Mouse (Mus musculus): ENCODE data around the gene Ctcfl.

The Ctcfl gene

GRCm38 (mm10) chr2:173084871-173085270 lies 34.5 kb downstream of the Ctcfl start:
- in situ Hi-C loops (cut with MboI; ENCODE audit: low sequenced_read_pairs), result loop anchor here (10.0 kb wide), 2 partner anchors 250 to 610 kb away; partner anchors contain the start of gene Fam209

DNA sequence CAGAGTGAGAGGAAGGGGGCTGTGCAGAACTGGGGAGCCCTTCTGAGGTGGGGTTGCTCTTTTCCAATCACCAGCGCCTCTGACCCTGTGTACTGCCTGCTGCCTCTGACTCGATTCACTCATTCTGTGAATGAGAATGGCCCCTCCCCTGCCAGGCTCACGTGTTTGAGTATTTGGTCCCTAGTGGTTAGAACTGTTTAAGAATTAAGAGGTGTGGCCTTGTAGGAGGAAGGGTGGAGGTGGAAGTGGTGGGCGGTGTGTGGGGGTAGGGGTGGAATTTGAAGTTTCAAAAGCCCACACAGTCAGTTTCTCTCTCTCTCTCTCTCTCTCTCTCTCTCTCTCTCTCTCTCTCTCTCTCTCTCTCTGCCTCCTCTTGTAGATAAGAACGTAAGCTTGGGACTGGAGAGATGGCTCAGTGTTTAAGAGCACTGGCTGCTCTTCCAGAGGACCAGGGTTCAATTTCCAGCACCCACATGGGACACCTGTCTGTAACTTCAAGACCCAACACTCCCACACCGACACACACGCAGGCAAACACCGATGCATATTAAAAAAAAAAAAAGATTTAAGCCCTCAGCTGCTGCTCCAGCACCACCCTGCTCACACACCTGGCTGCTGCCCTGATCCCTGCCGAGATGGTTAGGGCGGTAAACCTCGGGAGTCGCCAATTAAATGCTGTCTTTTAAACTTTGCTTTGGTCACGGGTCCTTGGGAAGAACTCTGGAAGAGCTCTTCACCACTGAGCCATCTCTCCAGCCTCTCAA lies 35.4 kb downstream of the Ctcfl start:
- in situ Hi-C loops (cut with MboI; ENCODE audit: low sequenced_read_pairs), result loop anchor here (10.0 kb wide), 2 partner anchors 249 to 609 kb away; partner anchors contain the start of gene Fam209

DNA sequence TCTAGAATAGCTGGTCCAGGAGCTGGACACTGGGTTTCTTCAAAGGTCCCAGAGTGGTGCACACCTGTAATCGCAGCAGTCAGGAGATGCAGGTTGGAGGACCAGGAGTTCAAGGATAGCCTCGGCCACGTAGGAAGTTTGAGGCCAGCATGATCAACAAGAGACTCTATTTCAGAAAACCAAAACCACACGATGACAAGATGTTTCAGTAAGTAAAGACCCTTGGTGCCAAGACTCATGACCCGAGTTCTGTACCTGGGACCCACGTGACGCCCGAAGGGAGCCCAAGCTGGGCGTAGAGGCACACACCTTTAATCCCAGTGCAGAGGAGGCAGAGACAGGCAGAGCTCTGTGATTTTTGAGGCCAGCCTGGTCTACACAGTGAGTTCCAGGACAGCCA lies 36.2 kb downstream of the Ctcfl start:
- in situ Hi-C loops (cut with MboI; ENCODE audit: low sequenced_read_pairs), result loop anchor here (10.0 kb wide), 2 partner anchors 248 to 608 kb away; partner anchors contain the start of gene Fam209

GRCm38 (mm10) chr2:173082706-173083105 lies 36.6 kb downstream of the Ctcfl start:
- in situ Hi-C loops (cut with MboI; ENCODE audit: low sequenced_read_pairs), result loop anchor here (10.0 kb wide), 2 partner anchors 248 to 608 kb away; partner anchors contain the start of gene Fam209

GRCm38 (mm10) chr2:173080785-173081241 lies 38.5 kb downstream of the Ctcfl start:
- in situ Hi-C loops (cut with MboI; ENCODE audit: low sequenced_read_pairs), result loop anchor here (10.0 kb wide), 2 partner anchors 246 to 606 kb away; partner anchors contain the start of gene Fam209

GRCm38 (mm10) chr2:173079766-173080549 lies 39.4 kb downstream of the Ctcfl start:
- in situ Hi-C loops (cut with MboI; ENCODE audit: low sequenced_read_pairs), result loop anchor here (5.0 to 10.0 kb wide), 3 partner anchors 78 to 605 kb away; partner anchors contain the start of genes Fam209 and Rae1

- in situ Hi-C loops (cut with MboI; ENCODE audit: low sequenced_read_pairs), result loop anchor here (5.0 kb wide), 1 partner anchor 75 kb away; the partner anchor contains the start of gene Rae1
Observed at GRCm38 (mm10) chr2:173076921-173077320, 42.4 kb downstream of the Ctcfl start.

- in situ Hi-C loops (cut with MboI; ENCODE audit: low sequenced_read_pairs), result no loop called here
Observed at GRCm38 (mm10) chr2:173073666-173074065, 45.7 kb downstream of the Ctcfl start.

DNA sequence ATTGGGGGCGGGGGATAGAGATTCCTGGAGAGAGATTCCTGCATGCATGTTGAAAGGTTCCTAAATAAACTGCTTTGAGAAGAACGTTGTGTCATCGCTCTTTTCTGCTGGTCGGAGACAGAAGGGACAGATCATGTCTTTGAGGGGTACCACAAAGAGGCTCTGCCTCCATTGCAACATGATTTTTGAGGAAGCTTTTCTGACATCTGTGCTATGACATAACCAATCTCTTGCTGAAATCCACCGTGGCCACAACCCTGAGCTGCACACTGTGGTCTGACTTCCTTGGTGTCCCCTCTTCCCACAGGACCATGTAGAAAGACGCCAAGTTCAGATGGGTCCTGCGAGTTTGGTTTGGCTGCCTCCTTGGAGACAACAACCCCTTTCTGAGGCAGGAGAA lies 46.4 kb downstream of the Ctcfl start:
- in situ Hi-C loops (cut with MboI; ENCODE audit: low sequenced_read_pairs), result no loop called here

- in situ Hi-C loops (cut with MboI; ENCODE audit: low sequenced_read_pairs), result no loop called here
Observed at GRCm38 (mm10) chr2:173064864-173065263, 54.5 kb downstream of the Ctcfl start.

GRCm38 (mm10) chr2:173063219-173063618 lies 56.1 kb downstream of the Ctcfl start:
- in situ Hi-C loops (cut with MboI; ENCODE audit: low sequenced_read_pairs), result no loop called here

DNA sequence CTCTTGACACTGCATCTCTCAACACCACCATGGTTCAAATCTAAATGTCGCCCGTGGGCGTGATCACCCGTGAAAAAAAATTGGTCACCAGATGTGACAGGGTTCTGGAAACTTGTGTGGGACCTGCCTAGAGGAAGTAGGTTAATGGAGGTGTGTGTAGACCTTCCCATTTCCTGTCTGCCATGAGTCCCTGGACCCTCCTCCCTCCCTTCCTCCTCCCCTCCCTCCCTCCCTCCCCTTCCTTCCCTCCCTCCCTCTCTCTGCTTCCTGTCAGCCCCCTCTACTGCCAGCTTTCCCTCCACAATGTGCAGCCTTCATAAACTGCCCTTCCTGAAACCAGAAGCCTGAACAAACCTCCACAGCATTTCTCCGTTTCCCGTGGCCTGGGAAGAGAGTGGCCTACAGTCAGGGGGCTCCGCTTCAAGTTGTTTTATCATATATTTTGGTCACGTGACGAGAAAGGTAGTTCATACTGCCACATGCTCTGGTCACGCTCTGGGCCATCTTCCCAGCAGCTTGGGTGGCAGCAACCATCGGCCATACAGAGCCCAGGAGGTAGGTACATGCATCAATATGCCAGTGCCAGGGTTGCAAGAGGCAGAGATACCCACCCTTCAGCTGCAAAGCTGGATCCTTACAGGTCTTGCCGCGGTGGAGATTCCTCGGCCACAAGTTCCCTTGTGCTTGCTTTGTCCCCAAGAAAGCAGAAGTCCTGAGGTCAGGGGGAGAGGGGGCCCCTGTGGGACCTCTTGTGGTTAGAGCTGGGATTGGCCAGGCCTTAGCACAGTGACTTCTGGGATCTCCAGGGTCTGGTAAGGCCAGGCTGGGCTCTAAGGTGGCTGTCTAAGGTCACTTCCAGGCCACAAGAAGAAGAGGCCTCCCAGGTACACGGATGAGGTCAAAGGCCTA lies 57.6 kb downstream of the Ctcfl start:
- in situ Hi-C loops (cut with MboI; ENCODE audit: low sequenced_read_pairs), result no loop called here

- in situ Hi-C loops (cut with MboI; ENCODE audit: low sequenced_read_pairs), result no loop called here
Observed at GRCm38 (mm10) chr2:173060450-173060849, 58.9 kb downstream of the Ctcfl start.

- in situ Hi-C loops (cut with MboI; ENCODE audit: low sequenced_read_pairs), result no loop called here
Observed at GRCm38 (mm10) chr2:173058263-173058662, 61.1 kb downstream of the Ctcfl start.

DNA sequence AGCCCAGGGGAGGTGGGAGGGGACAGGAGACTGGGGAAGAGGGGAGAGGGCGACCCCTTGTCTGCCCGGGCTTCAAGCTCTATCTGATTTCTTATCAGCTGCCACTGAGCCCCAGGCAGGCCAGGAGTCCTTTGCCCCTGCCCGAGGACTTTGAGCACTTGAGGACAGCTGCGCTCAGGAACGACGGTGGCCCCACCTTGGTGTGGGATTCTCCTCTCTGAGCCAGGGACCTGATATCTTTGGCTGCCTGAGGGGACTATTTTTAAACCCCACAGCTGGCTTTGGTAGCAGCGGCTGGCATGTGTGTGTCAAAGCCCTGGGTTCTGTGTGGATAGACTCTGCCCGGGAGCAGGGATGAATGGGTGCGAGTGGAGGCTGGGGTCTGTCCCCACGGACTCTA lies 61.7 kb downstream of the Ctcfl start:
- in situ Hi-C loops (cut with MboI; ENCODE audit: low sequenced_read_pairs), result no loop called here

DNA sequence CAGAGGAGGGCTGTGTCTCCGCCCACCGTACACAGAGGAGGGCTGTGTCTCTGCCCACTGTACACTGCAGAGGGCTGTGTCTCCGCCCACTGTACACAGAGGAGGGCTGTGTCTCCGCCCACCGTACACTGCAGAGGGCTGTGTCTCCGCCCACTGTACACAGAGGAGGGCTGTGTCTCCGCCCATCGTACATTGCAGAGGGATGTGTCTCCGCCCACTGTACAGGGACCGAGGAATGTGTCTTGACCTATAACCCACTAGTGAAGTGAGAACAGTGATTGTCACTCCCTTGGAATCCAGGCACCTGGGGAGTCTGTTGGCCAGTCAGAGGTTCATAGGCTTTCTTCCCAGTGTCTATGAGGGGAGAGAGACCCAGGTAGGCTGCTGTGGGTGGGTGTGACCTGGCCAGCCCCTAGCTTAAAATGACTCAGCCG lies 62.4 kb downstream of the Ctcfl start:
- in situ Hi-C loops (cut with MboI; ENCODE audit: low sequenced_read_pairs), result no loop called here

- in situ Hi-C loops (cut with MboI; ENCODE audit: low sequenced_read_pairs), result no loop called here
Observed at GRCm38 (mm10) chr2:173056303-173056881, 62.9 kb downstream of the Ctcfl start.

DNA sequence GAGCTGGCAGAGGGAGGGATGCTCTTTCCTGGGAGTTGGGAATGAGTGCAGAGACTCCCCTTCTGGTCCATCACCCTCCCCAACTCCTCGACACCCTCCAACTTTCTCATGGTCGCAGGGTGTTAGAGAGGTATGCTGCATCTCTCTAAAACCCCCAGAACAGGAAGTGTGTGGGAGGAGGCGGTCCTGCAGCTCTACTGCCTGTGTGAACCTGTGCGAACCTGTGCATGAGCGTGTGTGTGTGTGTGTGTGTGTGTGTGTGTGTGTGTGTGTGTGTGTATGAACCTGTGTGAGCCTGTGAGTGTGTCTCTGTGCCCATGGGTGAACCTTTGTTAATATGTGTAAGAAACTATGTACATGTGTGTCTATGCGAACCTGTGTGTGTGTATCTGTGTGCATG lies 65.5 kb downstream of the Ctcfl start:
- in situ Hi-C loops (cut with MboI; ENCODE audit: low sequenced_read_pairs), result no loop called here

GRCm38 (mm10) chr2:173052881-173053280 lies 66.4 kb downstream of the Ctcfl start:
- in situ Hi-C loops (cut with MboI; ENCODE audit: low sequenced_read_pairs), result no loop called here

Measured in CH12F3 (cell line).